Mouse (Mus musculus): ENCODE data around the gene Cacna1e.

GRCm38 (mm10) chr1:154841057-154841630, 43.2 kb downstream of the Cacna1e start:
- TF ChIP-seq CTCF (IDR thresholded peaks at IDR 0.05; ENCODE audit: low read depth), result no peak
- TF ChIP-seq EP300 (IDR thresholded peaks at IDR 0.05; ENCODE audit: low read depth), result no peak
